ENCODE assay signal across 13 mouse cellular contexts in the genomic region with DNA sequence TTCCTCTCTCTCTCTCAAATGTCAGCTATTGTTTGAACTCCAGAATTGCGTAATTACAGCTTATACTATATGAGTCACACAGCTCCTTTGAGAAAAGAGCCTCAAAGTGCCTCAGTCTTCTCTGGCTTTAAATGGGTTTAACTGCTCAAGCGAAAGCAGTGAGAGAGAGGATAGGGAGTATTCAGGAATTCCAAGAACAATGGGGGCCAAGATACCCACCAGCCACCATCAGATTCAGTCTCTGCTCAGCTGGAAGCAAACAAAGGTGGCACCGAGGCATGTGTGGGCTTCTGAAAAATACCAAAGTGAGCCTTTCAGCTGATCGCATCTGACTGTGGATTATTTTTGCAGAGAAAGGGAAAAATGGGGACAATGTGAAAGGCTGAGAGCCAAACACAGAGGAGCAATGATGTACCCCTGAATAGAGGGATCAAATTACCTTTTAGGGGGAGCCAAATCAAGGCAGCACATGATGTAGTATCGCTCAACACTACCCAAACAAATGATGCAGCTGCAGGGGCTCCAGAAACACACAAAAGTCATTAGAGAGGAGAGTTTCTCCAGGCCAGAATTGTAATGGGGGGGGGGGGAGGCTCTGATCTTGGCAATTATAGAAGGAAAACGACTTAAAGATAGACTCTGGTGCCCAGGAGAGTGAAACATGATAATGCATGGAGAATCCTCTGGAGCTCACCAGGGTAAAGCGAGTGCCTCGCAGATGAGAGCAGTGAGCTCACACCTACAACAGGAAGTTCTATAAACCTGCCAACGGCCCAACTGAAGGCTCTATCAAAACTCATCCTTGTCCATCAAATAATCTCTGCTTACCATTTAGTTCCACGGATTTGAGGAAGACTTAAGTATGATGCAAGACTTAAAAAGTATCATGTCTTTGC.
DNase-seq lines count a peak whose midpoint lies in the region; ATAC-seq lines count a peak whose summit lies in the region.
"Had no signal": no experiment of that assay in that cellular context is flagged by ENCODE, and none has a peak within 500 bp of the region (broad histone marks: within the 10 kb centered on the region; RNA-seq: fewer than 3 reads in every experiment).

No protein-coding gene starts in this region.

- H3K36me3 ChIP-seq in kidney, embryonic 14.5 days (ENCODE audit: control insufficient read depth, insufficient read depth, low read length) = no peaks in the 10 kb centered on the region
- H3K36me3 ChIP-seq in neural tube, embryonic 13.5 days = no peaks in the 10 kb centered on the region
- no peaks in the 10 kb centered on the region for H3K36me3 ChIP-seq in forebrain, embryonic 14.5 days (ENCODE audit: control insufficient read depth, insufficient read depth, low read length)
- H3K36me3 ChIP-seq: limb, embryonic 15.5 days had no signal

- ATAC-seq in kidney, embryonic 14.5 days (ENCODE audit: low FRiP score, low TSS enrichment) = peak; percentile 49; the same call in 1 of the 2 replicates
- peak; percentile 53; the same call in 1 of the 2 replicates for ATAC-seq in neural tube, embryonic 13.5 days (ENCODE audit: low read depth)
- ATAC-seq in forebrain, embryonic 14.5 days = peak; percentile 88

- 0 out of 2 replicates have a peak, but pooled peaks cover 5% of the 10 kb centered on the region for H3K4me1 ChIP-seq in kidney, embryonic 14.5 days (ENCODE audit: control insufficient read depth, insufficient read depth, low read length)
- peaks cover 14% of the 10 kb centered on the region for H3K4me1 ChIP-seq in neural tube, embryonic 13.5 days (replicated peaks)
- peaks cover 8% of the 10 kb centered on the region for H3K4me1 ChIP-seq in forebrain, embryonic 14.5 days (ENCODE audit: control insufficient read depth, insufficient read depth, low read length)

- H3K9ac ChIP-seq in kidney, embryonic 14.5 days (ENCODE audit: low read depth, low read length) = no peak overlapping the region
- H3K9ac ChIP-seq in neural tube, embryonic 13.5 days = no peak overlapping the region
- no peak overlapping the region for H3K9ac ChIP-seq in forebrain, embryonic 14.5 days (ENCODE audit: low read length)
- H3K9ac ChIP-seq: limb, embryonic 15.5 days had no signal

- DNase-seq in kidney, postnatal 4 days = no peak
- no peak for DNase-seq in neural tube, embryonic 10.5 days (ENCODE audit: extremely low spot score, low spot score)
- DNase-seq in forebrain, embryonic 14.5 days (ENCODE audit: low spot score) = peak; percentile 63
- no peak for DNase-seq in spleen, postnatal 14 days (ENCODE audit: low spot score in 2 of 2)
- no peak for DNase-seq in cerebellum, adult 11-12 months
- DNase-seq in MN1 (ENCODE audit: low spot score) = no peak
- DNase-seq: cerebellum, postnatal 36 days; lung, postnatal 14 days had no signal

- no peak overlapping the region for H3K27ac ChIP-seq in kidney, embryonic 14.5 days (ENCODE audit: low read depth, low read length)
- H3K27ac ChIP-seq in neural tube, embryonic 13.5 days (replicated peaks) = no peak overlapping the region
- no peak overlapping the region; the same call in 1 of the 2 replicates for H3K27ac ChIP-seq in forebrain, embryonic 14.5 days (ENCODE audit: low read depth, low read length)
- H3K27ac ChIP-seq: kidney, postnatal 0 days; limb, embryonic 15.5 days had no signal

- H3K4me3 ChIP-seq in kidney, embryonic 14.5 days (ENCODE audit: low read length) = no peak overlapping the region
- no peak overlapping the region for H3K4me3 ChIP-seq in neural tube, embryonic 13.5 days
- H3K4me3 ChIP-seq in forebrain, embryonic 14.5 days (ENCODE audit: low read depth, low read length) = no peak overlapping the region
- H3K4me3 ChIP-seq: limb, embryonic 15.5 days had no signal

- H3K27me3 ChIP-seq in kidney, embryonic 14.5 days (ENCODE audit: control insufficient read depth, insufficient read depth, low read length) = no peaks in the 10 kb centered on the region
- H3K27me3 ChIP-seq in neural tube, embryonic 13.5 days = no peaks in the 10 kb centered on the region
- no peaks in the 10 kb centered on the region for H3K27me3 ChIP-seq in forebrain, embryonic 14.5 days (replicated peaks; ENCODE audit: control insufficient read depth, insufficient read depth, low read length)
- H3K27me3 ChIP-seq: CH12.LX; limb, embryonic 15.5 days had no signal

- H3K9me3 ChIP-seq in kidney, embryonic 14.5 days (ENCODE audit: control insufficient read depth, low read length) = no peaks in the 10 kb centered on the region
- no peaks in the 10 kb centered on the region for H3K9me3 ChIP-seq in neural tube, embryonic 13.5 days
- H3K9me3 ChIP-seq in forebrain, embryonic 14.5 days (replicated peaks; ENCODE audit: control insufficient read depth, low read length) = no peaks in the 10 kb centered on the region
- H3K9me3 ChIP-seq: limb, embryonic 15.5 days had no signal

- 42% methylated on average over 10 of the region's 10 CpGs for WGBS in kidney, embryonic 14.5 days
- WGBS in neural tube, embryonic 13.5 days = 48% methylated on average over 10 of the region's 10 CpGs
- 29% methylated on average over 10 of the region's 10 CpGs for WGBS in forebrain, embryonic 14.5 days

- H3K4me2 ChIP-seq in kidney, embryonic 14.5 days (replicated peaks; ENCODE audit: low read depth, low read length) = no peak overlapping the region
- H3K4me2 ChIP-seq in neural tube, embryonic 13.5 days = no peak overlapping the region
- H3K4me2 ChIP-seq in forebrain, embryonic 14.5 days (ENCODE audit: low read length) = no peak overlapping the region
- H3K4me2 ChIP-seq: limb, embryonic 15.5 days had no signal
